ENCODE assay signal across 22 mouse cellular contexts in genomic region chr2:180712037-180712689, GRCm38 (mm10). TPM values are rescaled to one million over a fixed set of nuclear protein-coding genes. Genes with fewer than 3 reads are reported as not detected.
DNase-seq lines count a peak whose midpoint lies in the region; ATAC-seq lines count a peak whose summit lies in the region.
"Had no signal": no experiment of that assay in that cellular context is flagged by ENCODE, and none has a peak within 500 bp of the region (broad histone marks: within the 10 kb centered on the region; RNA-seq: fewer than 3 reads in every experiment).

No protein-coding gene starts in this region.

- peak overlapping the region; percentile 94 for H3K4me2 ChIP-seq in liver, embryonic 11.5 days

- no peaks in the 10 kb centered on the region for H3K9me3 ChIP-seq in megakaryocyte, embryonic 14.5 days
- H3K9me3 ChIP-seq in liver, embryonic 11.5 days (ENCODE audit: control insufficient read depth, low read length) = no peaks in the 10 kb centered on the region
- H3K9me3 ChIP-seq in limb, embryonic 10.5 days (replicated peaks) = no peaks in the 10 kb centered on the region
- H3K9me3 ChIP-seq: limb, embryonic 12.5 days; lung, embryonic 15.5 days; neural tube, embryonic 13.5 days had no signal

- peaks cover 40% of the 10 kb centered on the region for H3K36me3 ChIP-seq in megakaryocyte, embryonic 14.5 days (replicated peaks; ENCODE audit: low read length)
- peaks cover 16% of the 10 kb centered on the region; the same call in 1 of the 2 replicates for H3K36me3 ChIP-seq in liver, embryonic 11.5 days (ENCODE audit: control insufficient read depth, insufficient read depth, low read length)
- peaks cover 47% of the 10 kb centered on the region for H3K36me3 ChIP-seq in limb, embryonic 10.5 days

- peak overlapping the region; percentile 75 for H3K4me3 ChIP-seq in megakaryocyte, embryonic 14.5 days (replicated peaks)
- peak overlapping the region; percentile 13 for H3K4me3 ChIP-seq in liver, embryonic 11.5 days (ENCODE audit: low read depth, low read length)
- no peak overlapping the region for H3K4me3 ChIP-seq in limb, embryonic 10.5 days

- H3K9ac ChIP-seq in liver, embryonic 11.5 days (ENCODE audit: low read depth, low read length) = peak overlapping the region; percentile 32

- peaks cover 36% of the 10 kb centered on the region for H3K4me1 ChIP-seq in megakaryocyte, embryonic 14.5 days
- peaks cover 34% of the 10 kb centered on the region for H3K4me1 ChIP-seq in liver, embryonic 11.5 days (replicated peaks; ENCODE audit: control insufficient read depth, insufficient read depth, low read length)
- peaks cover 20% of the 10 kb centered on the region for H3K4me1 ChIP-seq in limb, embryonic 10.5 days

- DNase-seq in c-Kit-negative CD71-positive TER-119-positive erythroid progenitor cells, embryonic 14.5 days (ENCODE audit: low read depth, low spot score) = peak; percentile 73
- no peak for DNase-seq in liver, embryonic 11.5 days (ENCODE audit: low spot score)
- no peak for DNase-seq in adipocyte (ENCODE audit: low spot score)
- no peak for DNase-seq in limb, embryonic 10.5 days (ENCODE audit: low spot score)
- DNase-seq in ovary, postnatal 14 days (ENCODE audit: low spot score) = no peak
- DNase-seq: adrenal gland, postnatal 25 days; cerebellum, postnatal 14 days; gastrocnemius, adult 2 months; heart, postnatal 4 days; kidney, adult 11 months; kidney, postnatal 10 days; right cerebral cortex, postnatal 14 days; thymus, postnatal 25 days had no signal

- H3K27ac ChIP-seq in liver, embryonic 11.5 days (ENCODE audit: low read depth, low read length) = peak overlapping the region; percentile 98
- H3K27ac ChIP-seq in limb, embryonic 10.5 days = no peak overlapping the region
- H3K27ac ChIP-seq: layer of hippocampus, adult 2 months; lung, embryonic 15.5 days; neural tube, embryonic 13.5 days had no signal

- WGBS in liver, embryonic 11.5 days = 57% methylated on average over 5 of the region's 5 CpGs
- WGBS in limb, embryonic 10.5 days = 92% methylated on average over 5 of the region's 5 CpGs

- ATAC-seq in megakaryocyte, adult 5-6 weeks (ENCODE audit: poor library complexity, severe bottlenecking) = no peak
- peak; percentile 82 for ATAC-seq in liver, embryonic 11.5 days (replicated peaks; ENCODE audit: low FRiP score)
- peak; percentile 87 for ATAC-seq in megakaryocyte-erythroid progenitor cell, adult 5-6 weeks (replicated peaks; ENCODE audit: low FRiP score, low TSS enrichment, poor library complexity, severe bottlenecking)
- ATAC-seq: forebrain, embryonic 16.5 days; hindbrain, embryonic 16.5 days had no signal

- H3K27me3 ChIP-seq in megakaryocyte, embryonic 14.5 days (replicated peaks) = no peaks in the 10 kb centered on the region
- no peaks in the 10 kb centered on the region for H3K27me3 ChIP-seq in liver, embryonic 11.5 days (replicated peaks; ENCODE audit: control insufficient read depth, insufficient read depth, low read length)
- no peaks in the 10 kb centered on the region for H3K27me3 ChIP-seq in limb, embryonic 10.5 days (ENCODE audit: low read depth, poor library complexity, severe bottlenecking)
- H3K27me3 ChIP-seq: limb, embryonic 12.5 days; lung, embryonic 15.5 days; neural tube, embryonic 13.5 days had no signal

RNA-seq across cellular contexts. Expression of gene Gid8, which starts 2.2 kb away (rescaled TPM):
- 10.8 TPM in 1 of 2 replicates, not detected in the other for polyA plus RNA-seq in megakaryocyte, embryonic 14.5 days (2012; ENCODE audit: insufficient read depth, low replicate concordance)
- total RNA-seq in megakaryocyte, adult 5-6 weeks (2015) = 72.6 and 76.0 TPM in 2 replicates
- total RNA-seq in megakaryocyte, adult 5-6 weeks (2017) = 64.1 and 82.6 TPM in 2 replicates
- 95.7 and 102 TPM in 2 replicates for polyA plus RNA-seq in liver, embryonic 11.5 days (2014; fragmentation: Nextera tagmentation; extraction: Ambion mirVana)
- 88.4 and 102 TPM in 2 replicates for total RNA-seq in megakaryocyte-erythroid progenitor cell, adult 5-6 weeks (2014; fragmentation: Nextera tagmentation)
- total RNA-seq in megakaryocyte-erythroid progenitor cell, adult 5-6 weeks (2017) = 124 and 144 TPM in 2 replicates
- 44.8 and 53.4 TPM in 2 replicates for polyA plus RNA-seq in limb, embryonic 10.5 days (2016; fragmentation: Nextera tagmentation; extraction: Ambion mirVana)

RNA-seq across cellular contexts. Expression of gene Dido1, which starts 2.4 kb away (rescaled TPM):
- 3.4 and 8.4 TPM in 2 replicates for polyA plus RNA-seq in megakaryocyte, embryonic 14.5 days (2012; ENCODE audit: insufficient read depth, low replicate concordance)
- 30.0 and 32.1 TPM in 2 replicates for total RNA-seq in megakaryocyte, adult 5-6 weeks (2015)
- total RNA-seq in megakaryocyte, adult 5-6 weeks (2017) = 41.3 and 46.9 TPM in 2 replicates
- polyA plus RNA-seq in liver, embryonic 11.5 days (2014; fragmentation: Nextera tagmentation; extraction: Ambion mirVana) = 28.7 and 29.8 TPM in 2 replicates
- total RNA-seq in megakaryocyte-erythroid progenitor cell, adult 5-6 weeks (2014; fragmentation: Nextera tagmentation) = 52.3 and 60.6 TPM in 2 replicates
- 43.0 and 54.0 TPM in 2 replicates for total RNA-seq in megakaryocyte-erythroid progenitor cell, adult 5-6 weeks (2017)
- polyA plus RNA-seq in limb, embryonic 10.5 days (2016; fragmentation: Nextera tagmentation; extraction: Ambion mirVana) = 33.7 and 40.0 TPM in 2 replicates

RNA-seq across cellular contexts. Expression of gene Slc17a9, which starts 12.9 kb away (rescaled TPM):
- 3.5 and 6.1 TPM in 2 replicates for polyA plus RNA-seq in megakaryocyte, embryonic 14.5 days (2012; ENCODE audit: insufficient read depth, low replicate concordance)
- 7.9 and 9.9 TPM in 2 replicates for total RNA-seq in megakaryocyte, adult 5-6 weeks (2015)
- total RNA-seq in megakaryocyte, adult 5-6 weeks (2017) = 5.2 and 7.1 TPM in 2 replicates
- polyA plus RNA-seq in liver, embryonic 11.5 days (2014; fragmentation: Nextera tagmentation; extraction: Ambion mirVana) = 4.3 and 4.7 TPM in 2 replicates
- 15.2 and 16.4 TPM in 2 replicates for total RNA-seq in megakaryocyte-erythroid progenitor cell, adult 5-6 weeks (2014; fragmentation: Nextera tagmentation)
- 2.8 and 5.0 TPM in 2 replicates for total RNA-seq in megakaryocyte-erythroid progenitor cell, adult 5-6 weeks (2017)
- 0.38 and 0.73 TPM in 2 replicates for polyA plus RNA-seq in limb, embryonic 10.5 days (2016; fragmentation: Nextera tagmentation; extraction: Ambion mirVana)
